In genomic region chr3:18634855-18635254, GRCm38 (mm10) we compare ENCODE assay signal across 21 mouse cellular contexts.
DNase-seq lines count a peak whose midpoint lies in the region; ATAC-seq and TF ChIP-seq lines count a peak whose summit lies in the region.
"Had no signal": no experiment of that assay in that cellular context is flagged by ENCODE, and none has a peak within 500 bp of the region (broad histone marks: within the 10 kb centered on the region; RNA-seq: fewer than 3 reads in every experiment).

No protein-coding gene starts in this region.

- no peak overlapping the region for H3K9ac ChIP-seq in heart, adult 2 months (ENCODE audit: low read depth, low read length)
- no peak overlapping the region for H3K9ac ChIP-seq in stomach, postnatal 0 days (ENCODE audit: low read length)
- H3K9ac ChIP-seq: forebrain, embryonic 12.5 days; forebrain, embryonic 15.5 days; heart, embryonic 13.5 days; hindbrain, embryonic 12.5 days; hindbrain, embryonic 15.5 days had no signal

- no peaks in the 10 kb centered on the region for H3K27me3 ChIP-seq in heart, adult 2 months (ENCODE audit: control insufficient read depth, insufficient read depth, low read length)
- H3K27me3 ChIP-seq in stomach, postnatal 0 days (ENCODE audit: control insufficient read depth, insufficient read depth, low read length): no peaks in the 10 kb centered on the region
- H3K27me3 ChIP-seq: forebrain, embryonic 12.5 days; forebrain, embryonic 15.5 days; heart, embryonic 13.5 days; hindbrain, embryonic 12.5 days; hindbrain, embryonic 15.5 days had no signal

- H3K4me3 ChIP-seq in gastrocnemius, adult 2 months: no peak overlapping the region
- H3K4me3 ChIP-seq in heart, adult 2 months: no peak overlapping the region
- H3K4me3 ChIP-seq in stomach, postnatal 0 days (ENCODE audit: low read depth, low read length): no peak overlapping the region
- H3K4me3 ChIP-seq: forebrain, embryonic 12.5 days; forebrain, embryonic 15.5 days; heart, embryonic 13.5 days; hindbrain, embryonic 12.5 days; hindbrain, embryonic 15.5 days had no signal

- H3K79me2 ChIP-seq in heart, adult 2 months (replicated peaks; ENCODE audit: control insufficient read depth, insufficient read depth, low read length): no peaks in the 10 kb centered on the region

- H3K27ac ChIP-seq in gastrocnemius, adult 2 months: no peak overlapping the region
- no peak overlapping the region for H3K27ac ChIP-seq in heart, adult 2 months
- no peak overlapping the region for H3K27ac ChIP-seq in stomach, postnatal 0 days (replicated peaks)
- H3K27ac ChIP-seq: forebrain, embryonic 12.5 days; forebrain, embryonic 15.5 days; heart, embryonic 13.5 days; hindbrain, embryonic 12.5 days; hindbrain, embryonic 15.5 days had no signal

- no peak for ATAC-seq in stomach, postnatal 0 days (ENCODE audit: low FRiP score, low TSS enrichment)
- ATAC-seq: activated CD4-positive, CD25-positive, alpha-beta regulatory T cell, adult 4 months; forebrain, embryonic 15.5 days; intestine, postnatal 0 days had no signal

- no peak for TF ChIP-seq EP300 in heart, adult 2 months (IDR thresholded peaks at IDR 0.05; ENCODE audit: insufficient read depth, low read depth, low read length)
- no peak for TF ChIP-seq EP300 in stomach, postnatal 0 days (optimal IDR thresholded peaks at IDR 0.05)

- H3K36me3 ChIP-seq in heart, adult 2 months (ENCODE audit: control insufficient read depth, insufficient read depth, low read length): no peaks in the 10 kb centered on the region
- no peaks in the 10 kb centered on the region for H3K36me3 ChIP-seq in stomach, postnatal 0 days (ENCODE audit: control insufficient read depth, insufficient read depth, low read length)
- H3K36me3 ChIP-seq: forebrain, embryonic 12.5 days; forebrain, embryonic 15.5 days; heart, embryonic 13.5 days; hindbrain, embryonic 12.5 days; hindbrain, embryonic 15.5 days had no signal

- H3K4me1 ChIP-seq in heart, adult 2 months (ENCODE audit: control insufficient read depth, insufficient read depth, low read length): no peaks in the 10 kb centered on the region
- no peaks in the 10 kb centered on the region for H3K4me1 ChIP-seq in stomach, postnatal 0 days (replicated peaks; ENCODE audit: control insufficient read depth, insufficient read depth)
- H3K4me1 ChIP-seq: forebrain, embryonic 12.5 days; forebrain, embryonic 15.5 days; heart, embryonic 13.5 days; hindbrain, embryonic 12.5 days; hindbrain, embryonic 15.5 days had no signal

- intact Hi-C loops in gastrocnemius, adult 2 months (cut with DNase I): no loop called here
- intact Hi-C loops in heart, adult 2 months (cut with DNase I): no loop called here

- DNase-seq in gastrocnemius, adult 18-20 months (ENCODE audit: low spot score): peak; percentile 30
- no peak for DNase-seq in gastrocnemius, adult 2 months
- peak; percentile 37 to 43 for DNase-seq in heart, adult 9 months (ENCODE audit: low spot score in 2 of 2)
- DNase-seq in heart, adult 2 months: no peak
- peak; percentile 32 for DNase-seq in fibroblast of lung, adult 2 months (ENCODE audit: low read depth)
- DNase-seq in stomach, postnatal 0 days (ENCODE audit: low spot score): no peak
- DNase-seq: adrenal gland, postnatal 10 days; adrenal gland, postnatal 36 days; cerebellum, adult 18-20 months; cerebellum, adult 9-10 months; cerebellum, postnatal 14 days; gastrocnemius, postnatal 14 days; heart, adult 11 months; heart, postnatal 14 days had no signal

- TF ChIP-seq CTCF in gastrocnemius, adult 2 months (IDR thresholded peaks at IDR 0.05): no peak
- no peak for TF ChIP-seq CTCF in heart, adult 2 months (IDR thresholded peaks at IDR 0.05)
- no peak for TF ChIP-seq CTCF in stomach, postnatal 0 days (IDR thresholded peaks at IDR 0.05; ENCODE audit: low read depth)

- no peak for TF ChIP-seq POLR2A in heart, adult 2 months (IDR thresholded peaks at IDR 0.05; ENCODE audit: insufficient read depth, low read depth, low read length)

- H3K9me3 ChIP-seq in stomach, postnatal 0 days (ENCODE audit: control insufficient read depth, low read length): no peaks in the 10 kb centered on the region
- H3K9me3 ChIP-seq: forebrain, embryonic 12.5 days; forebrain, embryonic 15.5 days; heart, embryonic 13.5 days; hindbrain, embryonic 12.5 days; hindbrain, embryonic 15.5 days had no signal

- no peak overlapping the region for H3K4me2 ChIP-seq in stomach, postnatal 0 days (replicated peaks; ENCODE audit: low read depth)
- H3K4me2 ChIP-seq: forebrain, embryonic 12.5 days; forebrain, embryonic 15.5 days; heart, embryonic 13.5 days; hindbrain, embryonic 12.5 days; hindbrain, embryonic 15.5 days had no signal

Comparison
In these comparisons a context has a peak if more than half of its experiments do, and no peak if none do; other contexts are left out.
1. DNase-seq: peak in gastrocnemius, adult 18-20 months (single experiment), heart, adult 9 months (2 of 2) and fibroblast of lung, adult 2 months (single experiment); none in gastrocnemius, adult 2 months (single experiment), heart, adult 2 months (0 of 2) and stomach, postnatal 0 days (single experiment).